Mouse (Mus musculus) stomach, embryonic 15.5 days (tissue): Measurements from ENCODE around the gene Scn4b. TPM values are rescaled to one million over a fixed set of nuclear protein-coding genes. Genes with fewer than 3 reads are reported as not detected.

ENCODE experiments used
- ATAC-seq: fragments of 200-750 bp; cut with Nextera tagmentation; 2 replicates; pipeline ENCODE4 v1.8.0; 2017; ENCODE audit warnings: low read depth, moderate number of reproducible peaks, moderate TSS enrichment; ENCODE audit not compliant: insufficient read depth, low FRiP score
- H3K27ac ChIP-seq: fragments of 300-500 bp; sonication (generic); 2 replicates; pipeline ENCODE4 v1.5.1; 2015; ENCODE audit warnings: mild to moderate bottlenecking, inconsistent platforms
- H3K27me3 ChIP-seq: fragments of 300-500 bp; sonication (generic); replicated peaks from 2 replicates; pipeline ENCODE4 v1.6.1; 2015; ENCODE audit warnings: inconsistent platforms
- H3K36me3 ChIP-seq: fragments of 300-500 bp; sonication (generic); 2 replicates; pipeline ENCODE4 v1.6.1; 2015; ENCODE audit warnings: inconsistent platforms
- H3K4me1 ChIP-seq: fragments of 300-500 bp; sonication (generic); 2 replicates; pipeline ENCODE4 v1.6.1; 2015; ENCODE audit warnings: inconsistent platforms
- H3K4me2 ChIP-seq: fragments of 300-500 bp; sonication (generic); 2 replicates; pipeline ENCODE4 v1.6.1; 2015; ENCODE audit warnings: mild to moderate bottlenecking, inconsistent platforms
- H3K4me3 ChIP-seq: fragments of 300-500 bp; sonication (generic); replicated peaks from 2 replicates; pipeline ENCODE4 v1.5.1; 2015; ENCODE audit warnings: inconsistent platforms
- H3K9ac ChIP-seq: fragments of 300-500 bp; sonication (generic); 2 replicates; pipeline ENCODE4 v1.6.1; 2015; ENCODE audit warnings: inconsistent platforms
- H3K9me3 ChIP-seq: fragments of 300-500 bp; sonication (generic); 2 replicates; pipeline ENCODE4 v1.6.1; 2016; ENCODE audit warnings: inconsistent platforms
- WGBS: fragments of 180-500 bp; shearing (Covaris S2); methylation state at CpG from one replicate; pipeline ENCODE4 v1.1.7; 2015; 5-methylcytosine and 5-hydroxymethylcytosine counted together
- polyA plus RNA-seq: library from polyadenylated mRNA; unstranded; fragments of >200 nt; fragmentation: Nextera tagmentation; extraction: Ambion mirVana; gene quantifications from 2 replicates; pipeline ENCODE4 v1.2.1, GENCODE M21; 2015

The Scn4b gene
- polyA plus RNA-seq, 1 experiment from 2014 or later: 0.27 TPM

DNA sequence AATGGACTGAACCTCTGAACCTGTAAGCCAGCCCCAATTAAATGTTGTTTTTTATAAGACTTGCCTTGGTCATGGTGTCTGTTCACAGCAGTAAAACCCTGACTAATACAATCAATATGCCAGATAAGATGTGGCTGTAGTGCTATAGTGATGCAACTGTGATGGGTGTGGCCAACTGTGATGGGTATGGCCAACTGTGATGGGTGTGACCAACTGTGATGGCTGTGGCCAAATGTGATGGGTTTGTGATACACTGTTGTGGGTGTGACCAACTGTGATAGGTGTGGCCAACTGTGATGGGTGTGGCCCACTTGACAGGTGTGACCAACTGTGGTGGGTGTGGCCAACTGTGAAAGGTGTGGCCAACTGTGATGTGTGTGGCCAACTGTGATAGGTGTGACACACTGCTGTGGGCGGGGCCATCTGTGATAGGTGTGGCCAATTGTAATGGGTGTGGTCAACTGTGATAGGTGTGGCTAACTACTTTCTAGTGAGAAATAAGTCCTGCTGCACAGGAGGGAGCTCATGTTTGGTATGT lies 32.9 kb downstream of the Scn4b start:
- Histone ChIP-seq H3K4me3 (no peak overlapping the region), H3K27me3 (no peaks in the 10 kb centered on the region), H3K27ac (no peak overlapping the region), H3K9ac (no peak overlapping the region), H3K4me1 (no peaks in the 10 kb centered on the region), H3K9me3 (no peaks in the 10 kb centered on the region), H3K4me2 (no peak overlapping the region), H3K36me3 (no peaks in the 10 kb centered on the region)
- no peak for ATAC-seq
- 73% methylated on average over 1 of the region's 1 CpGs for WGBS

GRCm38 (mm10) chr9:45173475-45173874 lies 35.3 kb downstream of the Scn4b start:
- Histone ChIP-seq H3K9ac (no peak overlapping the region), H3K36me3 (no peaks in the 10 kb centered on the region), H3K9me3 (no peaks in the 10 kb centered on the region), H3K4me1 (no peaks in the 10 kb centered on the region), H3K4me3 (no peak overlapping the region), H3K27me3 (no peaks in the 10 kb centered on the region), H3K4me2 (no peak overlapping the region), H3K27ac (no peak overlapping the region)
- ATAC-seq: no peak
- WGBS: 62% methylated on average over 3 of the region's 3 CpGs

GRCm38 (mm10) chr9:45179282-45179681 lies 41.1 kb downstream of the Scn4b start:
- Histone ChIP-seq H3K9ac (no peak overlapping the region), H3K36me3 (no peaks in the 10 kb centered on the region), H3K27me3 (no peaks in the 10 kb centered on the region), H3K4me3 (no peak overlapping the region), H3K4me1 (no peaks in the 10 kb centered on the region), H3K9me3 (no peaks in the 10 kb centered on the region), H3K27ac (no peak overlapping the region), H3K4me2 (no peak overlapping the region)
- WGBS: 77% methylated on average over 5 of the region's 5 CpGs
- no peak for ATAC-seq

- WGBS: 5% methylated on average over 2 of the region's 2 CpGs
- Histone ChIP-seq H3K9ac (no peak within 1 kb of the TSS), H3K36me3 (no peaks in the 10 kb centered on the region), H3K4me3 (no peak within 1 kb of the TSS), H3K27ac (no peak within 1 kb of the TSS), H3K9me3 (no peaks in the 10 kb centered on the region), H3K27me3 (no peaks in the 10 kb centered on the region), H3K4me1 (no peaks in the 10 kb centered on the region), H3K4me2 (no peak within 1 kb of the TSS)
- no peak for ATAC-seq
Measured at GRCm38 (mm10) chr9:45181770-45182169, 43.6 kb downstream of the Scn4b start, which contains the start of gene BC049352. BC049352 (plus strand) TSS chr9:45182007.

GRCm38 (mm10) chr9:45182521-45182920 lies 44.3 kb downstream of the Scn4b start:
- Histone ChIP-seq H3K9me3 (no peaks in the 10 kb centered on the region), H3K9ac (no peak overlapping the region), H3K4me2 (no peak overlapping the region), H3K4me1 (no peaks in the 10 kb centered on the region), H3K4me3 (no peak overlapping the region), H3K36me3 (no peaks in the 10 kb centered on the region), H3K27me3 (no peaks in the 10 kb centered on the region), H3K27ac (no peak overlapping the region)
- 50% methylated on average over 3 of the region's 3 CpGs for WGBS
- no peak for ATAC-seq

GRCm38 (mm10) chr9:45183266-45183665 lies 45.1 kb downstream of the Scn4b start:
- Histone ChIP-seq H3K27ac (no peak overlapping the region), H3K4me3 (no peak overlapping the region), H3K4me1 (no peaks in the 10 kb centered on the region), H3K9me3 (no peaks in the 10 kb centered on the region), H3K4me2 (no peak overlapping the region), H3K27me3 (no peaks in the 10 kb centered on the region), H3K9ac (no peak overlapping the region), H3K36me3 (no peaks in the 10 kb centered on the region)
- no peak for ATAC-seq
- 78% methylated on average over 6 of the region's 6 CpGs for WGBS

DNA sequence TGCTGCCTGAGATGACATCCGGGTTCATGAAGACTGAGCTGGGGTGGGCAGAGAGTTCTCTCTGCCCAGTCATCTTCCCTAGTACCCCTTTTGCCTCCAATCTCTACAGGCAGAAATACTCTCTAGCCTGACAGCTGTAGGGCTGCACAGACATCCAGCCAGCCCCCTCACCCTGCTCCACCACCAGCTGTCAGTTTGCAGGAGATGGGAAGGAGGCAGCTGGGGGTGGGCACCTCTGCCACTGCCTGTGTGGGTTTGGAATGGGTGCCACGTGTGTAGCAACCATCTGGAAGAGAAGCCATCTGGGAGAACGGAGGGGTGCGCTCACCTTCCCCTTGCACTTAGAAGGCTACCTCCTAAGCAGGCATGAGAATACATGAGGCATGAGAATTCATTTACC lies 47.1 kb downstream of the Scn4b start:
- no peak overlapping the region for H3K9ac ChIP-seq
- no peaks in the 10 kb centered on the region for H3K9me3 ChIP-seq
- no peak overlapping the region for H3K4me2 ChIP-seq
- 77% methylated on average over 4 of the region's 4 CpGs for WGBS
- H3K36me3 ChIP-seq: no peaks in the 10 kb centered on the region
- H3K4me1 ChIP-seq: no peaks in the 10 kb centered on the region
- no peaks in the 10 kb centered on the region for H3K27me3 ChIP-seq
- no peak; the same call in 1 of the 2 replicates for ATAC-seq
- no peak overlapping the region for H3K27ac ChIP-seq
- H3K4me3 ChIP-seq: no peak overlapping the region

DNA sequence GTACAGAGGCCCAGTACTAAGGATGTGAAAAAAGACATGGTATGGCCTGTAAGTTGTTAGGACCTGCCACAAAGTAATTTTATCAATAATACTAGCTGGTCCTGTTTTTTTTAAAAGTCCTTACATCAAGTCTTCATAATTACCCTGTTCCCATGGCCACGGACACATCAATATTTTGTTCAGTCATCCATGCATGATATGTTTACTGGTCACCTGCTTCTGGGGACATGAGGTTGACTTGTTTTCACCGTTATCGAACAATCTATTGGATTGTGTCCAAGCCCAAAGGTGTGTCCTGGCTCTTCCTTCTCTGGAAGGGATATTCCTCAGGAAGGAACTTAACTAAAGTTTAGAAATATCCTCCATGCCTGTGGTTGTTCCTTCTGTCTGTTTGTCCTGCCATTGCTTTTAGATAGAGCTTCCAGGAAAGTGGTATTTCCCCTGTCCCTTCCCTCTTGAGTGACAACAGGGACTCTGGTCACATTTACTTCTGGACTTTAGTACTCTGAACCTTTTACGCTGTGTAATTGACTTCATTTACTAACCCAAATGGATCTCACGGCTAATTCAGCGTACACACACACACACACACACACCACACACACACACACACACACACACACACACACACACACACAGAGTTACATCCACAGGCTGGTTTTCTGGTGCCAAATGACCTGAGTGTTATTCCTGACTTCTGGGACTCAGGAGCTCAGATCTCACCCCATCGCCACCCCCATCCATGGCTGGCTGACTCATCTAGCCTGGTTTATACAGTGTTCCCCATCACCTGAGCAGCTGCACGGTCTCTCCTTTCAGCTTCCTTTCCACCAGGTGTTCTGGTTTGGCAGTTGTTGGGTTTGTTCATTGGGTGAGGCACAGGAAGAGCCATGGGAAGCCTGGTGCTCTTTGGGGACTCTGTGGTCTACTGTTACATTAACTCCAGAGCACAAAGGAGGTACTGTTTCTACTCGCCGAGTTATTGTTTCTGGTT lies 50.7 kb downstream of the Scn4b start:
- no peaks in the 10 kb centered on the region for H3K27me3 ChIP-seq
- no peaks in the 10 kb centered on the region for H3K9me3 ChIP-seq
- WGBS: 87% methylated on average over 10 of the region's 10 CpGs
- no peak overlapping the region for H3K9ac ChIP-seq
- no peaks in the 10 kb centered on the region for H3K4me1 ChIP-seq
- ATAC-seq: no peak
- H3K27ac ChIP-seq: no peak overlapping the region
- H3K4me3 ChIP-seq: no peak overlapping the region
- H3K36me3 ChIP-seq: no peaks in the 10 kb centered on the region
- no peak overlapping the region for H3K4me2 ChIP-seq

DNA sequence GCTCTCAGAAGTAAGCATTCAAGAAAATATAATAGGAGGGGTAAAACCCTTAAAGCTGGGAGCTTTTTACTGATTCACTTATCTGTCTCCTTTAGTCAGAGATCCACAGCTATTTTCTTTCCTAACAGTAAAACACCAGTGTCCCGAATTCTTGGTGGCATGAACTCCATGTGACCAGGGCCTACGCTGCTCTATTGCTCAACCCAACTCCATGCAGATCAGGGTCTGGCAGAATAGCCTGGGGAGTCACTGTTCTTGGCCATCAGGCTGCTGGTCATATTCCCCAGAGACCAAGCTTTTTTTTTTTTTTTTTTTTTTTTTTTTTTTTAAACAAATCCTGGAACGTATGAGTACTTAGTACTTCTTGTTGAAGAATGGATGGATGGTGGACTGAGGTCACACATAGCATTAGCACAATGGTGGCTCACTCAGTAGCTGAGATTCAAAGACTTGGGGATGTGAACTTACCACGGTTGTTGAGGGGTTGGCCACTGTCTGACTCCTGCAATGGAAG lies 51.5 kb downstream of the Scn4b start:
- 82% methylated on average over 4 of the region's 4 CpGs for WGBS
- Histone ChIP-seq H3K9ac (no peak overlapping the region), H3K4me2 (no peak overlapping the region), H3K27ac (no peak overlapping the region), H3K4me1 (no peaks in the 10 kb centered on the region), H3K9me3 (no peaks in the 10 kb centered on the region), H3K36me3 (no peaks in the 10 kb centered on the region), H3K4me3 (no peak overlapping the region), H3K27me3 (no peaks in the 10 kb centered on the region)
- no peak for ATAC-seq

DNA sequence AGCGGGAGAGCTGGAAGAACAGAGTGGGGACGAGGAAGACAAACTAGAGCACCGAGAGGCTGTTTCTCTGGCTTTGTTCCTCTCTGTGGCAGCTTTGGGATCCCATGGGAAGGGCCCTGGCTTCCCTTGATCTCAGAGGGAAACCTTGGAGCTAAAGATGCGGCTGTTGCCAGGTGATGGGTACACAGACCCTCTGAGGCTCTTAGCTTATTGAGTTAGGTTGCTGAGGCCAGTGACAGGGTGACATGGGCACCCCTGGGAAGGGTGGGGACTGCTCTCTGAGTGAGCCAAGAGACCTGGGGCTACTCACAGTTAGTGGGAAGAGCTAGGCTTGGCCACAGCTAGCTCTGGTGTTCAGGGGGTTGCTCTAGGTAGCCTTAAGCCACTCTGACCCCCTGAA lies 57.3 kb downstream of the Scn4b start:
- 79% methylated on average over 4 of the region's 4 CpGs for WGBS
- ATAC-seq: no peak
- Histone ChIP-seq H3K4me2 (no peak overlapping the region), H3K4me1 (no peaks in the 10 kb centered on the region), H3K36me3 (no peaks in the 10 kb centered on the region), H3K9me3 (no peaks in the 10 kb centered on the region), H3K4me3 (no peak overlapping the region), H3K27ac (no peak overlapping the region), H3K9ac (no peak overlapping the region), H3K27me3 (no peaks in the 10 kb centered on the region)

DNA sequence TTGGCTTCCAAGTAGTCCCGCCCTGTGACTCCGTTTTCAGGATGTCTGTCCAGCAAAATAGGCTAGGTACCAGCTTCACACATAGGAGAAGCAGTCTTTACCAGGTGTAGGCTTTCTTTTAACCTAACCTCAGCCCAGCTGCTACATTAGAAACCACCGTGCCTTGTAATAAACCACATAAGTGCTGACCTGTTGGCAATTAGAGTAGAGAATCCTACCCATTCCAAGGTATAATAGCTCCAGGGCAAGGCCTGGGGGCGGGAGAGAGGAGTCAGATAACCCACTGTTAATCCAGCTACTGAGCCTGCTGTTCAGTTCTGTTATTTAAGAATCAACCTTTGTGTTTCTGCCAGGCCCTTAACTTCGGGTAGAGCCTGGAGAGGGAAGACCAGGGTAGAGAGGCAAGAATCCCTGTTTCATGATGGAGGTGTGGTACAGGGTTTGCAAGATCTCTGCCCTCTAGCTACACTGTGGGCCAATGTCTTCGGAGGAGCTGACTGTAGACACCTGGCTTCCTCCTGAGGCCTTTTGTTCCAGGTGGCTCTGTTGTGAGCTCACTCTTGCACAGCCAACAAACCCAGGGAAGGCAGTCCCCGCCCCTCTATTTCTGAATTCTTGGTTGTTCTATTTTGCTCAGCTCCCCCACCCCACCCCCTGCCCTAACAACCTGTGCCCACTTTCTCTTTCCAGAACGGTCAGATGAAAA lies 58.1 kb downstream of the Scn4b start:
- Histone ChIP-seq H3K36me3 (no peaks in the 10 kb centered on the region), H3K4me3 (no peak overlapping the region), H3K4me1 (no peaks in the 10 kb centered on the region), H3K9ac (no peak overlapping the region), H3K9me3 (no peaks in the 10 kb centered on the region), H3K27me3 (no peaks in the 10 kb centered on the region), H3K27ac (no peak overlapping the region), H3K4me2 (no peak overlapping the region)
- ATAC-seq: no peak
- 66% methylated on average over 8 of the region's 8 CpGs for WGBS

GRCm38 (mm10) chr9:45197549-45197948 lies 59.4 kb downstream of the Scn4b start:
- WGBS: 77% methylated on average over 5 of the region's 5 CpGs
- Histone ChIP-seq H3K9ac (no peak overlapping the region), H3K4me2 (no peak overlapping the region), H3K4me3 (no peak overlapping the region), H3K27ac (no peak overlapping the region), H3K9me3 (no peaks in the 10 kb centered on the region), H3K4me1 (no peaks in the 10 kb centered on the region), H3K36me3 (no peaks in the 10 kb centered on the region), H3K27me3 (no peaks in the 10 kb centered on the region)
- no peak for ATAC-seq
